Comparison of ENCODE assay signal across 14 mouse cellular contexts in the genomic region with DNA sequence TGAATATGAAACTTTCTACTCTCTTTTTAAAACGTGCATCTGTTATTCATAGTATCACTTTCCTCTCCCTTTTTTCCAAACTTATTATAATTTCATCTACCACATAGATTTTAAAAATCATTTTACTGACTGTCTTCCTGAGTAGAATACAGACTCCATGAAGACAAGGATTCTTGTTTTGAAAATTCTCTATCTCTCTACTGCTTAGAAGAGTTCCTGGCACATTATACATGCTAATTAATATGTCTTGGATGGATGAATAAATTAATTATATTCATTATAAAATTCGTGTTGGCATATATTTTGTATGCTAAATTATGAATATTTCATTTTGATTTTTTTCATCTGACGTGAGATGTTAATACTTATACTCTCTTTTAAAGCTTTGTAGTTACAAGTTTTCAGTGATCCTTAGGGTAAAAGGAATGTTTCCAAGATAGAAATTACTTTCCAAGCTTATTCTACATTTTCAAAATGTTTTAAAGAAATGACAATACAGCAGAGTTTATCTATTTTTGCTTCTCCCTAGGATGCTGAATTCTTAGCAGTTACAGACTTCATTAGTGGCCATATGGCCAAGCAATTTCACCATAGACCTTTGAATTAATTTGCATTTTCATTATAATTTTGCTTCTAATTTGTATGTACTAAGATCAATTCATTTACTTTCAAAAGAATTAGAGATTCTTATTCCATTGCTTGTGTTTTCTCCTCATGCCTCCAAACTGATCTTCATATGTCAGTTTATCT.
"Had no signal": no experiment of that assay in that cellular context is flagged by ENCODE, and none has a peak within 500 bp of the region (broad histone marks: within the 10 kb centered on the region; RNA-seq: fewer than 3 reads in every experiment).

No protein-coding gene starts in this region.

- H3K4me1 ChIP-seq: megakaryocyte, embryonic 14.5 days; midbrain, embryonic 13.5 days; midbrain, embryonic 15.5 days; neural tube, embryonic 12.5 days; stomach, embryonic 15.5 days had no signal

- ATAC-seq: midbrain, embryonic 13.5 days; midbrain, embryonic 15.5 days had no signal

- H3K9me3 ChIP-seq: midbrain, embryonic 13.5 days; midbrain, embryonic 15.5 days; neural tube, embryonic 12.5 days; stomach, embryonic 15.5 days had no signal

- H3K36me3 ChIP-seq: midbrain, embryonic 13.5 days; midbrain, embryonic 15.5 days; neural tube, embryonic 12.5 days; stomach, embryonic 15.5 days had no signal

- DNase-seq: lung, adult 18-20 months; lung, postnatal 4 days; right cerebral cortex, postnatal 25 days; thymus, adult 2 months; thymus, postnatal 25 days; thymus, postnatal 4 days had no signal

- H3K27me3 ChIP-seq: megakaryocyte, embryonic 14.5 days; midbrain, embryonic 13.5 days; midbrain, embryonic 15.5 days; neural tube, embryonic 12.5 days; stomach, embryonic 15.5 days had no signal

- H3K4me3 ChIP-seq: megakaryocyte, embryonic 14.5 days; midbrain, embryonic 13.5 days; midbrain, embryonic 15.5 days; neural tube, embryonic 12.5 days; stomach, embryonic 15.5 days had no signal

- H3K4me2 ChIP-seq: lung, embryonic 14.5 days; midbrain, embryonic 11.5 days; midbrain, embryonic 13.5 days; midbrain, embryonic 15.5 days; neural tube, embryonic 12.5 days; stomach, embryonic 15.5 days had no signal

- H3K9ac ChIP-seq: lung, embryonic 14.5 days; midbrain, embryonic 13.5 days; midbrain, embryonic 15.5 days; neural tube, embryonic 12.5 days; stomach, embryonic 15.5 days had no signal

- H3K27ac ChIP-seq: midbrain, embryonic 13.5 days; midbrain, embryonic 15.5 days; neural tube, embryonic 12.5 days; stomach, embryonic 15.5 days; stomach, postnatal 0 days had no signal
